Mouse (Mus musculus) kidney, postnatal 36 days (tissue): ENCODE measurements around the gene Mcoln1.

Experiments
- DNase-seq, 2 experiments: peaks; one replicate each; pipeline ENCODE4 v3.0.0; 2021 to 2022; ENCODE audit warnings: mixed read lengths in 2 of 2

The Mcoln1 gene

DNA sequence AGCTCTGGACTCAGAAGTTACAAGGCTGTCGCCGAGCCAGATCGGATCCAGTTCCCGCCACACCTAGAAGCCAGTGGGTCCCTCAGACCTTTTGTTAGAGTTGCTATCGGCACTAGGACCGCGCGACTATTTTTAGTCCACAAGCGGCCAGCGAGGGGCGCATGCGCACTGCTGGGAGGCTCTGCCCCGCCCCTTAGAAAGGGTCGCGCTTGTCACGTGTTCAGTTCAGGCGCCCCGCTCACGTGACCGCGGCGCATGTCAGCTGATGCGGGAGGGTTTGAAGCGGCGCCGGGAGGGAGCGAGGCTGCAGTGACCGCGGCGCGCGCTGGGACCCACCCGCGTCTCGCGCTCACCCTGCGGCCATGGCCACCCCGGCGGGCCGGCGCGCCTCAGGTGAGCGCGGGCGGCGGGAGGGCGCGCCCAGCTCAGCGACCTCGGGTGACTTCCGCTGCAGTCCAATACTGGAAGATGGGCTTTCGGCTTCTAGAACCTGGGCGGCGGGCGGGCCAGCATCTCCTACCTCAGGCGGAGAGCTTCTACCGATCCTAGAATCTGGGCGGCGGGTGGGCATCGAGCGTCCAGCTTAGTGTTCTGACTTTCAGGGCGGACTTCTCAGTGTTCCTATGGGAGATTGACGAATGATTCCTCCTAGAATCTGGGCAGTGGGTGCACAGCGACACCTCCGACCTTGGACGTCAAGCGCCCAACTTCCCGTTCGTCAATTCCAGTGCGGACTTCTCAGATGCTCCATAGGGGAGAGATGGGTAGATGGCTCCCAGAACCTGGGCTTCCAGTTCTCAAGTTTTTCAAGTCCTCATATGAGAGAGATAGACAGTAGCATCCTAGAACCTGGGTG is at the start of gene Mcoln1:
Mcoln1 (plus strand) TSS at position 223 of the 856 bp plus-strand sequence.
- peak; percentile 98 for DNase-seq

DNA sequence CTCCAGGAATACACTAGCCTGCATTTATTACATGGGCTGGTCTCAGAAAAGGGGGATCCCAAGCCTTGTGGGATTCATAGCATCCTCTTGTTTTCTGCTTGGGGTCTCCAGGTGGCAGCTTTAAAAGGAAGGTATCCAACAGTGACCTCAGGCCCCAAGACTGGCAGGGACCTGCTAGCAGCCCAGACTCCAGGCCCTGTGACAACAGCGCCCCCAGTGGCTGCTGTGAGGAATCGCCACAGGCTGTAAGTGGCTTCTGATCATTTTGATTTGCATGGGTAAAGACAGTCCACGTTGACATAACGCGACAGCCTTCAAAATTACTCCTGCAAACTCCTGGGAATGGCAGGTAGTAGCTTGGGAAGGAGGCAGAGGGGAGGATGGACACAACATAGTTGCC is 49.6 kb upstream of the Mcoln1 start:
- DNase-seq = peak; percentile 19 to 77

GRCm38 (mm10) chr8:3451992-3452391 is 48.3 kb upstream of the Mcoln1 start:
- DNase-seq = peak; percentile 59 to 72

GRCm38 (mm10) chr8:3463248-3463647 is 37.0 kb upstream of the Mcoln1 start:
- DNase-seq = peak; percentile 52 to 60

DNA sequence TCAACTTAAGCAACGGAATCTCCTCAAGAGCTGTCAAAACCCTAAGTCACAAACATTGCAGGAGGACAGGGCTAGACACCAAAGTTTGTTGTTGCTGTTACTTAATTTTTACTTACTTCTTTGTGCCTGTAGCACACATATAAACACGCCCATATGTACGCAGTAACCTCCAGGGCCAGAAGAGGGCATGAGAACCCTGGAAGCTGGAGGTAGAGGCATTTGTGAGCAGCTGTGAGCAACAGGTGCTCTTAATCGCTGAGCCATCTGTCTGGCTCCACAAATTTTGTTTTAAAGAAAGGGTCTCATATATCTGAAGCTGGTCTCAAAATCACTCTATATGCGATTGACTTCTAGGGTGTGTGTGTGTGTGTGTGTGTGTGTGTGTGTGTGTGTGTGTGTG is 35.9 kb upstream of the Mcoln1 start:
- peak; percentile 41 to 61 for DNase-seq

- peak; percentile 100 for DNase-seq
Measured at GRCm38 (mm10) chr8:3467006-3467885, 33.0 kb upstream of the Mcoln1 start, which contains the start of gene Pex11g. Gene Pex11g, minus strand, starts transcription at chr8:3467680.

DNA sequence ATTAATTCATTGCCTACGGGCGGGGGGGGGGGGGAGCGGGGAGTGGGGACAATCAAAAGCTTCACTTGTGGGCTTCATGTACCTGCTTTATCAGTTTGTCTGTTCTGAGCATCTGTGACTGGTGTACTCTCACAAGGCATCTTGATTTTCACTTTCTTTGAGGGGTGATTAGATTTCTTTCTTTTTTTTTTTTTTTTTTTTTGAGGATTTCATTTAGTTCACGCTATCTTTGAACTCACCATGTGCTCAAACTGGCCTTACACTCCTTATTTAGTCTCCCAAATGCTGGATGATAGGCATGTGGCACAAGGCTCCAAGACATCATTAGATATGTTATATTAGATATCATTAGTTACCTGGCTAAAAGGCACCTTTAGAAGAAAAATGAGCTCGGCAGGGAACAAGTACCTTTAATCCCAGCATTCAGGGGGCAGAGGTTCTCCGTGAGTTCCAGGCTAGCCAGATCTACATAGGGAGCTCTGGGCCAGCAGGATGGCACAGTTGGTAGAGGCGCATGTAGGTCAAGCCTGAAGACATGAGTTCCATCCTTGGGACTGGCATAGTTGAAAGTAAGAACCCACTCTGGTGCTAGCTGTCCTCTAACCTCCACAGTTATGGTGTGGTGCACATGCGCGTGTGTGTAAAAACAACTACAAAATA is 32.2 kb upstream of the Mcoln1 start:
- DNase-seq = no peak

DNA sequence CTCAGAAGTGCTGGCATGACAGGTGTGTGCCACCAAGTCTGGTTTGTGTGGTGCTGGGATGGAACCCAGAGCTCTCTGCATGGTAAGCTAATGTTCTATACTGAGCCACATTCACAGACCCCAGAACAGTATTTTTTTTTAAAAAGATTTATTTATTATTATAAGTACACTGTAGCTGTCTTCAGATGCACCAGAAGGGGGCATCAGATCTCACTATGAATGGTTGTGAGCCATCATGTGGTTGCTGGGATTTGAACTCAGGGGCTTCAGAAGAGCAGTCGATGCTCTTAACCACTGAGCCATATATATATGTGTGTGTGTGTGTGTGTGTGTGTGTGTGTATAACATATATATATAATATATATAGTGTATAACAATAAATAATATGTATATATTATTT is 31.4 kb upstream of the Mcoln1 start:
- no peak for DNase-seq

DNA sequence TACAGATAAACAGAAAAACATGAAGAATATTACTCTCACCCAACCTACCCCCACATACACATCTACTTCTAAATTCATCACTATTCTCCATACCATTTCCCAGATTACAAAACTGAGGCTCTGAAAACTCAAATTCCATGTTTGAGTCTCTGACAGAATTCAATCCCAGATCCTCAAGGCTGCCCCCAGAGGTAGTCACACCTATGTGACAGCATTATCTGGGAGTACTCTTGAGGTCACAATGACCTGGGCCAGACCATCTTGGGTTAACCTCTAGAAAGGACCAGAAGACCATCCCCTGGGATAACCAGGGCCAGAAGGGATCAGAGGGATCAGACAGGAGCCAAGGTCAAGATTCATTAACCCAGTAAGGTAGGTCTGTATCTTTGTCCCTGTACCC is 29.7 kb upstream of the Mcoln1 start, which contains the start of gene Tex45:
Tex45 (plus strand) TSS at position 301 of the 400 bp plus-strand sequence.
- DNase-seq = no peak

- DNase-seq = no peak
Measured at GRCm38 (mm10) chr8:3475715-3476429, 24.4 kb upstream of the Mcoln1 start.

DNA sequence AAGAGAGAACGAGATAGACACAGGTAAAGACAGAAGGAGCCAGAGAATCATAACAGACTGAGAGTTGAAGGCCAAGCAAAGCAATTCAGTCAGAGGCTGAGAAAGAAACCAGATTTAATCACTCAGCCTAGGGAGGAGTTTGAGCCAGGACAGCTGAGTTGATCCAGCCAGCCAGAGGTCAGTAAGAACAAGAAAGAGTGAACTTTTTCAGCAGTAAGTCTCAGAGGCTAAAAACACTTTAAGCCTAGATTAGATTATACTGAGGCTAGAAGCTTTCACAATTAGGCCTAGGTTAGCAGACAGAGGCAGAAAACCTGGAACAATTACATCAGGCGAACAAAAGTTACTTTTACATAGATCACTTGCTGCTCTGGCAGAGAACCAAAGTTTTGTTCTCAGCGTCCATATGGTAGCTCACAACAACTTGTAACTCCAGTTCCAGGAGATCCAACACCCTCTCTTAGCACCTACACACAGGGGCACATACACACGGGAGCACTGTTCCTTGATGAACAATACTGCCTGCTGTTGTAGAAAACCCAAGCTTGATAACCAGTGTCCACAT is 20.0 kb upstream of the Mcoln1 start:
- no peak for DNase-seq

DNA sequence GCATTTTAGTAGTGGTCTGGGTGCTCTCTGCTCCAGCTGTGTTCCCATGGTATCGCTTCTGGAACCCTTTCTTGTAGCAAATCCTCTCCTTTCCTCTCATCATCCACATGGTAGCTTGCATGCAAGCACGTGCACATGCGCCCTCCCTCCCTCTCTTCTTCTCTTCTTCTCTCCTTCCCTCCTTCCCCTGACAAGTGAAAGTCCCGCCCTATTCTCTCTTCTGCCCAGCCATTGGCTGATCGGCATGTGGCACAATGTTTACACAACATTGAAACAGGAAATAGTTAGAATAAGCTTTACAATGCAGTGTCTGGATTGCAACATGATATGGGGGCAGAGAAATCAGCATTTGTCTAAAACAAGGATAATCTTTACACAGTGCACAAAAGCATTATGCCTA is 18.7 kb upstream of the Mcoln1 start:
- no peak for DNase-seq

- DNase-seq = no peak
Measured at GRCm38 (mm10) chr8:3482240-3482740, 18.0 kb upstream of the Mcoln1 start.

GRCm38 (mm10) chr8:3483546-3483945 is 16.7 kb upstream of the Mcoln1 start:
- DNase-seq = no peak

GRCm38 (mm10) chr8:3485192-3485591 is 15.1 kb upstream of the Mcoln1 start:
- no peak for DNase-seq

DNA sequence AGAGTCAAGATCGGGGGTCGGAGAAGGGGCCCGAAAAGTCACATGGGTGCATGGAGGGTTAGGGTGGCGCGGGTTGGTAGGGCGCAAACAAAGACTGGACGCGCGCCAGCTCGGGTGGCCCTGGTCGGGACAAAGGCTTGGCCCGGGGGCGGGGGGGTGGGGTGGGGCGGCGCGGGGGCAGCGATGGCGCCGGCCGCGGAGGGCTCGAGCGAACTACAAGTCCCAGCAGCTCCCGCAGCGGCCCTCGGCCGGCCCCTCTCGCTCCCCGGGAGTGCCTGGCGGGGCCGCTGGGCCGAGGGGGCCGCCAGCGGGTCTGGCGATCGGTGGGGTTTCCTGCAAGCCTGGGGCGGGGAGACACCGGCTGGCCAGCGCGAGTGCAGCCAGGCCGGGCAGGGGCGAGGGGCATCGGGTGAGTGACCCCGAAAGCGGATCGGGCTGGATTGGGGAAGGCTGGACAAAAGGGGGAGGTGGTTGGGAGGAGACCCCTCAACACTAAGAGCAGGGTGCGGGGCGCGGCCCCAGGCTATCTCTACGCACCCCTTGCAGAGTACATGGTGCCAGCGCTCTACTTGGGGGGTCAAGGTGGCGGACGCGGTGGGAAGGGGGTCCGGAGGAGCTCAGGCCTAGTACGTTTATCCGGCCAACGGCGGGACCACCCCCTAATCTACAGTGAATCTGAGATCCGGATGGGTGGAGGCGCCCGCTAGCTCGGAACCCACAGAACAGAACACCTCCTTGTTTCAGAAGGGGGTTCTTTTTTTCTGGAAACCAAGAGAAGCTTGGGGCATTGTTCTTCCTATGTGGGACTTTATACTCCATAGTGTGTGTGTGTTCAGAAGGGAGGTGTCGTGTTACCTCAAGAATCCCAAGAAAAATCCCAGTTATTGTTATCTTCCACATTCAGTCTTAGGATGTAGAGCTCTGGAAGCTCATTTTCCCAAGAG is 7.1 kb upstream of the Mcoln1 start, which contains the start of gene Zfp358:
Zfp358 (plus strand) TSS at position 238 of the 944 bp plus-strand sequence.
- peak; percentile 77 to 87 for DNase-seq

DNA sequence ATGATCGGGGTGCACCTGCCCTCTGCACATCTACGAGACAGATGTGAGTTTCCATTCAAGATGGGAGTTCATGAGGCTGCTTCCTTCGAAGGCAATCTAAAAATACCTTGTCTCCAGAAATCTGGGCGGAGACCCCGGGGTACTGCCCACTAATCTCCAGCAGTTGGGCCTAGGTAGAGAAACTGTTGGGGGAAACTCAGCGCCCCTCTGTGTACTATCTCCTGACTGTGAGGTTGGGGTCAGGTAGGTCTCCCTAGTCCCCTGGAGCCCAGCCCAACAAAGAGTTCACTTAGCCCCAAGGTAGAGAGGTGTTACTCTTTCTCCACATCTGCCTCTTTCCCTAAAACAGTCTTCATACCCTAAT is 6.4 kb upstream of the Mcoln1 start:
- no peak for DNase-seq

DNA sequence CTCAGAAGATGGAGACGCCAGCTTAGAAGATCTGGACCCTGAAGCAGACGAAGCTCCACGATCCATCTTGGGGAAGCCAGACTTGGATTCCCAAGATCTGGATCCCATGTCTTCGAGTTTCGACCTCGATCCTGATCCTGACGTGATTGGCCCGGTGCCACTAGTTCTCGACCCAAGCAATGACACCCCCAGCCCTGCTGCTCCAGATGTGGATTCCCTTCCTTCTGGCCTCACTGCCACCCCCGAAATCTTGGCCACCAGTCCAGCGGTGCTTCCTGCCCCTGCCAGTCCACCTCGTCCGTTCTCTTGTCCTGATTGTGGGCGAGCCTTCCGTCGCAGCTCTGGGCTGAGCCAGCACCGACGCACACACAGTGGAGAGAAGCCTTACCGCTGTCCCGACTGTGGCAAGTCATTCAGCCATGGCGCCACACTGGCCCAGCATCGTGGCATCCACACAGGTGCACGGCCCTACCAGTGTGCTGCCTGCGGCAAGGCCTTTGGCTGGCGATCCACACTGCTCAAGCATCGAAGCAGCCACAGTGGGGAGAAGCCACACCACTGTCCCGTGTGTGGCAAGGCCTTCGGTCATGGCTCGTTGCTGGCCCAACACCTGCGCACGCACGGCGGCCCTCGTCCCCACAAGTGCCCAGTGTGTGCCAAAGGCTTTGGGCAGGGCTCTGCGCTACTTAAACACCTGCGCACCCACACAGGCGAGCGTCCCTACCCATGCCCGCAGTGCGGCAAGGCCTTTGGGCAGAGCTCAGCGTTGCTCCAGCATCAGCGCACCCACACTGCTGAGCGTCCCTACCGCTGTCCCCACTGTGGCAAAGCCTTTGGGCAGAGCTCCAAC is 4.5 kb upstream of the Mcoln1 start:
- no peak for DNase-seq

GRCm38 (mm10) chr8:3496428-3496748 is 3.9 kb upstream of the Mcoln1 start:
- DNase-seq = no peak

- DNase-seq = no peak
Measured at GRCm38 (mm10) chr8:3498583-3498982, 1.7 kb upstream of the Mcoln1 start.
